Mouse (Mus musculus) hindbrain, embryonic 11.5 days (tissue): ENCODE results near the gene Sdk1. TPM values are rescaled to one million over a fixed set of nuclear protein-coding genes. Genes with fewer than 3 reads are reported as not detected.

Source experiments
- ATAC-seq: fragments of 200-750 bp; cut with Nextera tagmentation; 2 replicates; pipeline ENCODE4 v1.8.0; 2017; ENCODE audit warnings: mild to moderate bottlenecking, moderate TSS enrichment, moderate library complexity; ENCODE audit not compliant: low FRiP score
- DNase-seq: peaks from one replicate; pipeline ENCODE4 v3.0.0-alpha.2; 2015; ENCODE audit warnings: low spot score
- H3K27ac ChIP-seq: fragments of 300-500 bp; sonication (generic); 2 replicates; pipeline ENCODE4 v1.5.1; 2014; ENCODE audit warnings: mild to moderate bottlenecking, low read depth, low read length
- H3K27me3 ChIP-seq: fragments of 300-500 bp; sonication (generic); 2 replicates; pipeline ENCODE4 v1.6.1; 2014; ENCODE audit warnings: mild to moderate bottlenecking, low read length, moderate library complexity, mixed read lengths; ENCODE audit not compliant: control insufficient read depth, insufficient read depth
- H3K36me3 ChIP-seq: fragments of 300-500 bp; sonication (generic); 2 replicates; pipeline ENCODE4 v1.6.1; 2014; ENCODE audit warnings: mild to moderate bottlenecking, low read length, moderate library complexity, mixed read lengths; ENCODE audit not compliant: control insufficient read depth, insufficient read depth
- H3K4me1 ChIP-seq: fragments of 300-500 bp; sonication (generic); replicated peaks from 2 replicates; pipeline ENCODE4 v1.6.1; 2014; ENCODE audit warnings: low read length, mixed read lengths; ENCODE audit not compliant: control insufficient read depth, insufficient read depth
- H3K4me2 ChIP-seq: fragments of 300-500 bp; sonication (generic); replicated peaks from 2 replicates; pipeline ENCODE4 v1.6.1; 2014; ENCODE audit warnings: mild to moderate bottlenecking, low read depth, low read length
- H3K4me3 ChIP-seq: fragments of 300-500 bp; sonication (generic); 2 replicates; pipeline ENCODE4 v1.5.1; 2014; ENCODE audit warnings: low read depth, low read length
- H3K9ac ChIP-seq: fragments of 300-500 bp; sonication (generic); 2 replicates; pipeline ENCODE4 v1.6.1; 2014; ENCODE audit warnings: low read depth, low read length
- H3K9me3 ChIP-seq: fragments of 300-500 bp; sonication (generic); 2 replicates; pipeline ENCODE4 v1.6.1; 2016; ENCODE audit warnings: low read length; ENCODE audit not compliant: control insufficient read depth
- WGBS: fragments of 180-500 bp; shearing (Covaris S2); extraction: QIAGEN DNeasy Blood & Tissue Kit; methylation state at CpG from one replicate; pipeline ENCODE4 v1.1.7; 2014; 5-methylcytosine and 5-hydroxymethylcytosine counted together
- polyA plus RNA-seq: library from polyadenylated mRNA; unstranded; fragments of >200 nt; fragmentation: Nextera tagmentation; extraction: Ambion mirVana; gene quantifications from 2 replicates; pipeline ENCODE4 v1.2.1, GENCODE M21; 2014

The Sdk1 gene
- polyA plus RNA-seq, 1 experiment from 2014 or later: 1.1 TPM

DNA sequence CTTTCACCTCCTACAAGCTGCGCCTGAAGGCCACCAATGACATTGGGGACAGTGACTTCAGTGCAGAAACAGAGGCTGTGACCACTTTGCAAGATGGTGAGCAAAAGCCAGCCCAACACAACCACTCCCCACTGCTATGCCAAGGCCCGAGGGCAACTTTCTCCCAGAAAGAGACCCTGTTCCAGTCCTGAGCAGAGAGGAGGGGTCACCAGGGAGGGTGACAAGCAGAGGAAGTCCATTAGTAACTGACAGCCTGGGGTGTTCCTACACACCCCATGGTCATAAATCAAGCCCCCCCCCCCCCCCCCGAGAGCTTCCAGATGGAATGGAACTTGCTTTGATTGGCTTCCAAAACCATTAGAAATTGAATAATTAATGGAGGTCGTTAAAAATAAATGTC is 886.5 kb downstream of the Sdk1 start:
- Histone ChIP-seq H3K27ac (no peak overlapping the region), H3K27me3 (no peaks in the 10 kb centered on the region), H3K4me3 (no peak overlapping the region), H3K9me3 (no peaks in the 10 kb centered on the region), H3K36me3 (no peaks in the 10 kb centered on the region), H3K4me1 (no peaks in the 10 kb centered on the region), H3K4me2 (no peak overlapping the region), H3K9ac (no peak overlapping the region)
- 60% methylated on average over 4 of the region's 4 CpGs for WGBS
- peak; percentile 3 for DNase-seq
- no peak for ATAC-seq

- no peak overlapping the region for H3K27ac ChIP-seq
- H3K9me3 ChIP-seq: no peaks in the 10 kb centered on the region
- no peaks in the 10 kb centered on the region for H3K36me3 ChIP-seq
- no peaks in the 10 kb centered on the region for H3K4me1 ChIP-seq
- WGBS: 37% methylated on average over 5 of the region's 5 CpGs
- no peak overlapping the region for H3K9ac ChIP-seq
- DNase-seq (peak; percentile 10), ATAC-seq (no peak)
- H3K4me3 ChIP-seq: no peak overlapping the region
- H3K4me2 ChIP-seq: no peak overlapping the region
- no peaks in the 10 kb centered on the region for H3K27me3 ChIP-seq
These were observed 886.9 kb downstream of the Sdk1 start for GRCm38 (mm10) chr5:142128181-142128611.

GRCm38 (mm10) chr5:142130004-142130403 is 888.7 kb downstream of the Sdk1 start:
- ATAC-seq: no peak
- DNase-seq: peak; percentile 12
- Histone ChIP-seq H3K9me3 (no peaks in the 10 kb centered on the region), H3K27ac (no peak overlapping the region), H3K36me3 (no peaks in the 10 kb centered on the region), H3K27me3 (no peaks in the 10 kb centered on the region), H3K4me1 (no peaks in the 10 kb centered on the region), H3K4me2 (no peak overlapping the region), H3K9ac (no peak overlapping the region), H3K4me3 (no peak overlapping the region)
- WGBS: 9% methylated on average over 2 of the region's 2 CpGs

DNA sequence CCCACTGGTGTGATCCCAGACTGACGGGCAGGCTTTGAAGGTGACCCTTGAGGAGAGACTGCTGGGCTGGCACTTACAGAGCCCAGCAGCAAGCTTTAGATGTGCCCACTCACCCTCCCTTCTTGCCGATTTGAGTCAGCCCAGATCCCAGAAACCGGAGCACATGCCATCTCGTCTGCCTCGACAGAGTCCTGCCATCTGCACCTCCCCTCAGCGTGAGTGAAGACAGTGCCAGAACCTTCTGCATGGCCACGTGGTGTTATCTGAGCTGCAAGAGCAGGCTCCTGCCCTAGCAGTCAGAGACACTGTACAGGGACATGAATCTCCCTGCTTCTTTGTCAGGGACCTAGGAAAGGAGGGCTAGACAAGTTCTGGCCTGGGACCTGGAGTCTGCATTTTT is 898.7 kb downstream of the Sdk1 start:
- Histone ChIP-seq H3K36me3 (no peaks in the 10 kb centered on the region), H3K4me2 (no peak overlapping the region), H3K4me3 (no peak overlapping the region), H3K27me3 (no peaks in the 10 kb centered on the region), H3K9ac (no peak overlapping the region), H3K9me3 (no peaks in the 10 kb centered on the region), H3K4me1 (no peaks in the 10 kb centered on the region), H3K27ac (no peak overlapping the region)
- ATAC-seq (no peak), DNase-seq (no peak)
- WGBS: 78% methylated on average over 7 of the region's 7 CpGs

DNA sequence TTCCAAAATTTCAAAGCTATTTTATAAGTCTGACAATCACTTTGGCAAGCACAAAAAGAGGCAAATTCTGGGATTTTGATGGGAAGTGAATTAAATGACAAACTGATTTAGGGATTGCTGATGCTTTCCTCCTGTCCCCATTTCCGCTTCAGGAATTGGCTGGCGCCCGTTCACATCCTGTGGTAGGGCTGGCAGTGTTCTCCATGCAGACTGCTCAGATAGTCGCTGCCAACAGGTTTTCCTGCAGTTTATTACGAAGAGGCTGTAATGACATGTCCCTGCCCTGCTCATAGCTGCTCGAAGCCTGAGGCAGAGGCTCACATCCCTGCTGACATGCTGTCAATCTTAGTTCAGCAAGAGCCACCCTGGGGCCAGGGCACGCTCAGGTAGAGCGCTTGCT is 908.3 kb downstream of the Sdk1 start:
- H3K4me3 ChIP-seq: no peak overlapping the region
- 82% methylated on average over 8 of the region's 8 CpGs for WGBS
- H3K9ac ChIP-seq: no peak overlapping the region
- H3K27ac ChIP-seq: no peak overlapping the region
- no peaks in the 10 kb centered on the region for H3K36me3 ChIP-seq
- no peak for ATAC-seq
- DNase-seq: no peak
- H3K4me1 ChIP-seq: no peaks in the 10 kb centered on the region
- H3K9me3 ChIP-seq: no peaks in the 10 kb centered on the region
- H3K4me2 ChIP-seq: no peak overlapping the region
- no peaks in the 10 kb centered on the region for H3K27me3 ChIP-seq

DNA sequence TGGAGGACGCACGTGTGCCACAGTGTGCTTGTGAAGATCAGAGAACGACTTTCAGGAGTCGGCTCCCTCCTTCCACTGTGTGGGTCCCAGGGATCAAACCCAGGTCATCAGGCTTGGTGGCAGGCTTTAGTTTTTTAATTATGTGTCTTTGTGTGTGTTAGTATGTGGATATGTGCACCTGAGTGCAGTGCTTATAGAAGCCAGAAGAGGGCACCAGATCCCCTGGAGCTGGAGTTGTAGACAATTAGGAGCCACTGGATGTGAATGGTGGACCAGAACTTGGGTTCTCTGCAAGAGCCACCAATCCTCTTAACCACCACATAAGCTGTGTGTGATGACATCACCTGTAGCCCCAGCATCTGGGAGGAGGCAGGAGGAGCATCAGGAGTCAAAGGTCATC is 909.5 kb downstream of the Sdk1 start:
- Histone ChIP-seq H3K27ac (no peak overlapping the region), H3K9me3 (no peaks in the 10 kb centered on the region), H3K4me1 (no peaks in the 10 kb centered on the region), H3K36me3 (no peaks in the 10 kb centered on the region), H3K4me2 (no peak overlapping the region), H3K9ac (no peak overlapping the region), H3K27me3 (no peaks in the 10 kb centered on the region), H3K4me3 (no peak overlapping the region)
- DNase-seq (no peak), ATAC-seq (no peak)
- over 99% methylated on average over 4 of the region's 4 CpGs for WGBS

DNA sequence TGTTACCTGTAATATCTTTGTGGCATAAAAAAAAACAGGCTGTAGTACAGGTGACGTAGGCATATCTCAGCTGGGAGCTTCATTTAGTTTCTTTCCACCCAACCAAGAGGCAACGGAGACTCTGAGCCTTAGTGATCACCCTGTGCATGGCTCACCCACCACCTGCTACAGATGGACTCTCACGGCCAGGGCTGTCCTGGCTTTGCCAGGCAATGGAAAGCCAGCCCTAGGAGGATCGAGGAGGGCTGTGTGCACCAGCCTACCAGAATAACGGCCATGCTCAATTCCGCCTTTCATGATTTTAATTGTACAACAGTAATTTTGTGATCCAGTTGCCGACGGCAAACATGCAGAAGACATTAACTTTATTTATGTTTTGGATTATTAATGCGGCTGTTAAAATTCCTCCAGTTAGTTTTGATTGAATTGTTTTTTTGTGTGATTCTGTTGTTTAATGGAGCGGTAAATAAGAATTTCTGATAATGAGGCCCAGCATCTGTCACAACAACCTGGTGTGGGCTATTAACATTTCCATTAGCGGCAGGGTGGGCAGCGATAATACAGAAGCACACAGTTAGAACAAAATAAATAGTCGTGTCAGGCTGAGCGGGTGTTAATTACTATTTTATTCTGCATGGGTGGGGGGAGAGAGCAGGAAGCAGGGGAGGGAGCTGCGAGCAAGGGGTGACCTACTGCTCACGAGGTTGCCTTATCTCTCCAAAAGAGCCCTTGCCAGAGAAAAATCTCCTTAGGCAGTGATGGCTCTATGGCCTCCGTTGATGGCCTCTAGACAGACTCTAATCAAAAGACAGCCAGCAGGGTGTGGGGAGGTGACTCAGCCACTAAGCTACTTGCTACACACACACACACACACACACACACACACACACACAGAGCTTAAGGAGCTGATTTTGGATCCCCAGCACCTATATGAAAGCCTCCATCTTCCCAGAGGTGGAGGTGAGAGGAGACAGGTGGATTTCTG is 915.9 kb downstream of the Sdk1 start:
- no peak overlapping the region for H3K27ac ChIP-seq
- no peak overlapping the region for H3K4me2 ChIP-seq
- H3K4me3 ChIP-seq: no peak overlapping the region
- H3K9ac ChIP-seq: no peak overlapping the region
- no peaks in the 10 kb centered on the region for H3K9me3 ChIP-seq
- H3K27me3 ChIP-seq: no peaks in the 10 kb centered on the region
- no peaks in the 10 kb centered on the region for H3K36me3 ChIP-seq
- no peak for ATAC-seq
- no peak for DNase-seq
- no peaks in the 10 kb centered on the region for H3K4me1 ChIP-seq
- 80% methylated on average over 17 of the region's 17 CpGs for WGBS

DNA sequence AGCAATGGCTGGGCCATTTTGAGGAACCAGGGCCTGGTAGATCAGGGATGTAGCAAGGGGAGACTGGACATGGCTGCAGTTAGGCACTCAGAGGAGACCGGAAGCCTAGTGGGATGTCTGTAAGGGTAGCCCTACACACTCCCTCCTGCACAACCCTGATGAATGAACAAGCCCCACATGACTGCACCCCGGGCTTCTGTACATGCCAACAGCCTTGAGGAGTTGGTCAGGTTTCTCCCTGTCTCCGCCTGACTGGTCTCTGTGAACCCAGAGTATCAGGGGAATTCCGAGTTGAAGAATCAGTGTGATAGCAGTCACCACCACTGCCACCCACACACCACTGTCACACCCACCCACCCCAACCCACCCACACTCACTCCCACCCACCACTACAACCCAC is 922.2 kb downstream of the Sdk1 start:
- H3K4me1 ChIP-seq: no peaks in the 10 kb centered on the region
- no peak overlapping the region for H3K4me3 ChIP-seq
- no peaks in the 10 kb centered on the region for H3K27me3 ChIP-seq
- H3K4me2 ChIP-seq: no peak overlapping the region
- H3K9ac ChIP-seq: no peak overlapping the region
- no peak for ATAC-seq
- no peak for DNase-seq
- no peaks in the 10 kb centered on the region for H3K9me3 ChIP-seq
- WGBS: 89% methylated on average over 4 of the region's 4 CpGs
- H3K36me3 ChIP-seq: no peaks in the 10 kb centered on the region
- H3K27ac ChIP-seq: no peak overlapping the region

- WGBS: 87% methylated on average over 4 of the region's 4 CpGs
- Histone ChIP-seq H3K27me3 (peaks cover 8% of the 10 kb centered on the region; the same call in 1 of the 2 replicates), H3K4me3 (no peak overlapping the region), H3K9ac (no peak overlapping the region), H3K4me2 (no peak overlapping the region), H3K9me3 (no peaks in the 10 kb centered on the region), H3K4me1 (no peaks in the 10 kb centered on the region; the same call in 1 of the 2 replicates), H3K36me3 (no peaks in the 10 kb centered on the region), H3K27ac (no peak overlapping the region)
- DNase-seq: no peak
- no peak for ATAC-seq
These were observed 932.3 kb downstream of the Sdk1 start for GRCm38 (mm10) chr5:142173636-142174035.
